9 mouse cellular contexts compared by ENCODE assay signal in the genomic region with DNA sequence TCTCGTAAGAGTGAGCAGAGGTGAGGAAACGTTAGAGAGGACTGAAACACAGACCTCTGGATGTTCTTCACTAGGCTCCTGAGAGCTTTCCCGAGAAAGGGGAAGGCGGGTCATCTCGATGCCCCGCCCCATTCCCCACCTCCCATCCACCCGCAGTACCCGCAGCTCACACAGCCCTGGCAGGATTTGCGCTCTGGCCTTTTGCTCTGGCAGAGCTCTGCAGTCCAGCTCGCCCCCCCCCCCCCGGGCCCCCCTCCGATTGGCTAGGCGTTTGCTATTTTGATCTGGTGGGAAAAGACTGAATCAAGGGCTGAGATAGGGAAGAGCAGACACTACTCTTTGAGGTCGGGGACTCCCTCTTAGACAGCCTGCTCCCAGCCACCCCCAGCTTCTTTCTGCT.
A peak's percentile ranks its signal among the peaks of the same experiment; 100 is the strongest.
DNase-seq lines count a peak whose midpoint lies in the region; ATAC-seq lines count a peak whose summit lies in the region.
"Had no signal": no experiment of that assay in that cellular context is flagged by ENCODE, and none has a peak within 500 bp of the region (broad histone marks: within the 10 kb centered on the region; RNA-seq: fewer than 3 reads in every experiment).

No protein-coding gene starts in this region.

- H3K27me3 ChIP-seq in hindbrain, embryonic 15.5 days = no peaks in the 10 kb centered on the region
- no peaks in the 10 kb centered on the region; the same call in 1 of the 2 replicates for H3K27me3 ChIP-seq in midbrain, embryonic 14.5 days (ENCODE audit: control insufficient read depth, insufficient read depth, low read length)

- H3K4me3 ChIP-seq in hindbrain, embryonic 15.5 days = peak overlapping the region; percentile 56
- peak overlapping the region; percentile 57 for H3K4me3 ChIP-seq in midbrain, embryonic 14.5 days (replicated peaks; ENCODE audit: low read depth, low read length)

- H3K36me3 ChIP-seq in hindbrain, embryonic 15.5 days = no peaks in the 10 kb centered on the region
- no peaks in the 10 kb centered on the region for H3K36me3 ChIP-seq in midbrain, embryonic 14.5 days (ENCODE audit: control insufficient read depth, insufficient read depth, low read length)

- no peaks in the 10 kb centered on the region for H3K9me3 ChIP-seq in hindbrain, embryonic 15.5 days
- no peaks in the 10 kb centered on the region for H3K9me3 ChIP-seq in midbrain, embryonic 14.5 days (ENCODE audit: control insufficient read depth, low read length)

- peak overlapping the region; percentile 91 for H3K4me2 ChIP-seq in hindbrain, embryonic 15.5 days
- H3K4me2 ChIP-seq in midbrain, embryonic 14.5 days (ENCODE audit: low read length) = peak overlapping the region; percentile 80

- 2% methylated on average over 14 of the region's 14 CpGs for WGBS in hindbrain, embryonic 15.5 days
- WGBS in midbrain, embryonic 14.5 days = 3% methylated on average over 14 of the region's 14 CpGs

- ATAC-seq in hindbrain, embryonic 15.5 days (ENCODE audit: low FRiP score, low read depth) = peak; percentile 29; the same call in 1 of the 2 replicates
- ATAC-seq in midbrain, embryonic 14.5 days (ENCODE audit: low FRiP score, low TSS enrichment) = peak; percentile 38

- peak overlapping the region; percentile 84 for H3K27ac ChIP-seq in hindbrain, embryonic 15.5 days (replicated peaks)
- peak overlapping the region; percentile 84; the same call in 1 of the 2 replicates for H3K27ac ChIP-seq in midbrain, embryonic 14.5 days (replicated peaks; ENCODE audit: low read depth, low read length)
- H3K27ac ChIP-seq: liver, embryonic 14.5 days had no signal

- peaks cover 26% of the 10 kb centered on the region for H3K4me1 ChIP-seq in hindbrain, embryonic 15.5 days (replicated peaks)
- H3K4me1 ChIP-seq in midbrain, embryonic 14.5 days (ENCODE audit: control insufficient read depth, insufficient read depth, low read length) = peaks cover 13% of the 10 kb centered on the region

- DNase-seq in kidney, adult 11 months = peak; percentile 31
- no peak for DNase-seq in kidney, adult 9 months
- peak; percentile 65 for DNase-seq in cerebellum, adult 9-10 months
- peak; percentile 75 for DNase-seq in midbrain, embryonic 14.5 days
- DNase-seq in frontal cortex, postnatal 10 days (ENCODE audit: low spot score in 2 of 2) = no peak
- no peak for DNase-seq in layer of hippocampus, adult 9-10 months (ENCODE audit: low spot score)
- DNase-seq in right cerebral cortex, adult 2 months (ENCODE audit: low spot score in 2 of 2) = no peak

- peak overlapping the region; percentile 65 for H3K9ac ChIP-seq in hindbrain, embryonic 15.5 days
- peak overlapping the region; percentile 76 for H3K9ac ChIP-seq in midbrain, embryonic 14.5 days (replicated peaks; ENCODE audit: low read length)
- H3K9ac ChIP-seq: liver, embryonic 14.5 days had no signal

Comparison
In these comparisons a context has a peak if more than half of its experiments do, and no peak if none do; other contexts are left out.
1. DNase-seq: peak in kidney, adult 11 months (single experiment), cerebellum, adult 9-10 months (single experiment) and midbrain, embryonic 14.5 days (single experiment); none in kidney, adult 9 months (single experiment), frontal cortex, postnatal 10 days (0 of 2), layer of hippocampus, adult 9-10 months (single experiment) and right cerebral cortex, adult 2 months (0 of 2).